Mouse (Mus musculus) ES-Bruce4 (cell line): ENCODE results near the gene Sik1.

Experiments used
- CTCF ChIP-seq: IDR thresholded peaks from one replicate; pipeline ENCODE4 v1.8.1; 2011; ENCODE audit warnings: low read depth, low read length
- POLR2A ChIP-seq: IDR thresholded peaks from one replicate; pipeline ENCODE4 v1.8.1; 2011; ENCODE audit warnings: low read length; ENCODE audit not compliant: insufficient read depth

GRCm38 (mm10) chr17:31832577-31832964 lies 23.0 kb downstream of the Sik1 start:
- TF ChIP-seq CTCF (no peak), POLR2A (no peak)
